Comparison of ENCODE assay signal across 18 mouse cellular contexts in genomic region chr14:22586281-22586680, GRCm38 (mm10).
A peak's percentile ranks its signal among the peaks of the same experiment; 100 is the strongest.
DNase-seq lines count a peak whose midpoint lies in the region; ATAC-seq and TF ChIP-seq lines count a peak whose summit lies in the region.
"Had no signal": no experiment of that assay in that cellular context is flagged by ENCODE, and none has a peak within 500 bp of the region (broad histone marks: within the 10 kb centered on the region; RNA-seq: fewer than 3 reads in every experiment).

No protein-coding gene starts in this region.

- TF ChIP-seq EP300 in liver, postnatal 0 days (IDR thresholded peaks at IDR 0.05; ENCODE audit: low read depth) = no peak

- no peak overlapping the region for H3K4me3 ChIP-seq in heart, embryonic 10.5 days
- no peak overlapping the region for H3K4me3 ChIP-seq in heart, embryonic 12.5 days
- no peak overlapping the region for H3K4me3 ChIP-seq in neural tube, embryonic 15.5 days (replicated peaks)
- H3K4me3 ChIP-seq in liver, postnatal 0 days (ENCODE audit: low read depth, low read length) = no peak overlapping the region
- no peak overlapping the region for H3K4me3 ChIP-seq in forebrain, embryonic 15.5 days
- H3K4me3 ChIP-seq: forebrain, embryonic 12.5 days; heart, embryonic 15.5 days; hindbrain, embryonic 13.5 days; intestine, embryonic 15.5 days had no signal

- ATAC-seq in heart, embryonic 12.5 days (ENCODE audit: insufficient number of reproducible peaks, low FRiP score) = no peak; the same call in 1 of the 2 replicates
- no peak for ATAC-seq in neural tube, embryonic 15.5 days (ENCODE audit: low FRiP score)
- no peak for ATAC-seq in Patski
- ATAC-seq in liver, postnatal 0 days = 0 out of 2 replicates have a peak, but pooled peaks have one; percentile 31
- ATAC-seq in forebrain, embryonic 15.5 days (replicated peaks) = no peak
- ATAC-seq: forebrain, postnatal 0 days; intestine, embryonic 15.5 days had no signal

- peaks cover 5% of the 10 kb centered on the region; the same call in 1 of the 2 replicates for H3K27me3 ChIP-seq in heart, embryonic 10.5 days (ENCODE audit: insufficient read depth, poor library complexity, severe bottlenecking)
- H3K27me3 ChIP-seq in heart, embryonic 12.5 days (replicated peaks) = no peaks in the 10 kb centered on the region
- 0 out of 2 replicates have a peak, but pooled peaks cover 2% of the 10 kb centered on the region for H3K27me3 ChIP-seq in neural tube, embryonic 15.5 days (replicated peaks)
- H3K27me3 ChIP-seq in Patski = no peaks in the 10 kb centered on the region
- H3K27me3 ChIP-seq in liver, postnatal 0 days (ENCODE audit: insufficient read depth, low read length) = no peaks in the 10 kb centered on the region
- H3K27me3 ChIP-seq in forebrain, embryonic 15.5 days = 0 out of 2 replicates have a peak, but pooled peaks cover 11% of the 10 kb centered on the region
- H3K27me3 ChIP-seq: heart, embryonic 15.5 days; intestine, embryonic 15.5 days had no signal

- no peak overlapping the region for H3K9ac ChIP-seq in heart, embryonic 12.5 days
- H3K9ac ChIP-seq in neural tube, embryonic 15.5 days (replicated peaks) = no peak overlapping the region
- H3K9ac ChIP-seq in liver, postnatal 0 days (replicated peaks) = no peak overlapping the region
- no peak overlapping the region for H3K9ac ChIP-seq in forebrain, embryonic 15.5 days (replicated peaks)
- H3K9ac ChIP-seq: forebrain, embryonic 12.5 days; forebrain, postnatal 0 days; heart, embryonic 15.5 days; hindbrain, embryonic 13.5 days; intestine, embryonic 15.5 days had no signal

- H3K36me3 ChIP-seq in heart, embryonic 10.5 days = no peaks in the 10 kb centered on the region
- no peaks in the 10 kb centered on the region for H3K36me3 ChIP-seq in heart, embryonic 12.5 days
- no peaks in the 10 kb centered on the region for H3K36me3 ChIP-seq in neural tube, embryonic 15.5 days
- no peaks in the 10 kb centered on the region for H3K36me3 ChIP-seq in liver, postnatal 0 days (replicated peaks; ENCODE audit: insufficient read depth, low read length)
- no peaks in the 10 kb centered on the region for H3K36me3 ChIP-seq in forebrain, embryonic 15.5 days
- H3K36me3 ChIP-seq: forebrain, embryonic 12.5 days; heart, embryonic 15.5 days; hindbrain, embryonic 13.5 days; intestine, embryonic 15.5 days had no signal

- DNase-seq in heart, embryonic 10.5 days (ENCODE audit: low spot score) = no peak
- DNase-seq in neural tube, embryonic 10.5 days (ENCODE audit: extremely low spot score, low spot score) = peak; percentile 12
- peak; percentile 10 for DNase-seq in Patski (ENCODE audit: low read depth, low spot score)
- no peak for DNase-seq in liver, postnatal 0 days
- DNase-seq in cerebellum, postnatal 14 days = no peak
- DNase-seq: adrenal gland, postnatal 14 days; cerebellum, adult 18-20 months; cerebellum, adult 9-11 months; forebrain, postnatal 0 days; gastrocnemius, postnatal 14 days; heart, postnatal 14 days had no signal

- CTCF ChIA-PET in Patski (lab: Charles Lee) = interaction anchor here (1.4 kb wide), 1 partner anchor 8 kb away, joined by 6 read pairs; no protein-coding TSS in a partner anchor

- no peaks in the 10 kb centered on the region for H3K9me3 ChIP-seq in heart, embryonic 10.5 days
- no peaks in the 10 kb centered on the region for H3K9me3 ChIP-seq in heart, embryonic 12.5 days (replicated peaks)
- no peaks in the 10 kb centered on the region for H3K9me3 ChIP-seq in neural tube, embryonic 15.5 days (replicated peaks)
- H3K9me3 ChIP-seq in liver, postnatal 0 days (ENCODE audit: low read length) = no peaks in the 10 kb centered on the region
- H3K9me3 ChIP-seq in forebrain, embryonic 15.5 days = no peaks in the 10 kb centered on the region
- H3K9me3 ChIP-seq: forebrain, embryonic 12.5 days; heart, embryonic 15.5 days; hindbrain, embryonic 13.5 days; intestine, embryonic 15.5 days had no signal

- 71% methylated on average over 4 of the region's 4 CpGs for WGBS in heart, embryonic 10.5 days
- 65% methylated on average over 4 of the region's 4 CpGs for WGBS in heart, embryonic 12.5 days
- 87% methylated on average over 4 of the region's 4 CpGs for WGBS in neural tube, embryonic 15.5 days
- WGBS in liver, postnatal 0 days (ENCODE audit: insufficient replicate concordance) = 41% methylated on average over 4 of the region's 4 CpGs
- 84% methylated on average over 4 of the region's 4 CpGs for WGBS in forebrain, embryonic 15.5 days

- H3K27ac ChIP-seq in heart, embryonic 10.5 days = 0 out of 2 replicates have a peak overlapping the region, but pooled peaks have one; percentile 3
- no peak overlapping the region for H3K27ac ChIP-seq in heart, embryonic 12.5 days (ENCODE audit: poor library complexity, severe bottlenecking)
- no peak overlapping the region for H3K27ac ChIP-seq in neural tube, embryonic 15.5 days (replicated peaks)
- no peak overlapping the region for H3K27ac ChIP-seq in liver, postnatal 0 days (ENCODE audit: low read depth)
- no peak overlapping the region for H3K27ac ChIP-seq in forebrain, embryonic 15.5 days (replicated peaks)
- H3K27ac ChIP-seq: forebrain, embryonic 12.5 days; heart, embryonic 15.5 days; hindbrain, embryonic 13.5 days; intestine, embryonic 15.5 days had no signal

- in situ Hi-C loops in Patski (cut with MboI; ENCODE audit: low pct_unique_long_range_greater_than_20kb) = loop anchor here (5.0 to 25.0 kb wide), 3 partner anchors 219 to 826 kb away; no protein-coding TSS in a partner anchor

- peaks cover 30% of the 10 kb centered on the region for H3K4me1 ChIP-seq in heart, embryonic 10.5 days
- H3K4me1 ChIP-seq in heart, embryonic 12.5 days (replicated peaks) = peaks cover 20% of the 10 kb centered on the region
- no peaks in the 10 kb centered on the region for H3K4me1 ChIP-seq in neural tube, embryonic 15.5 days
- H3K4me1 ChIP-seq in liver, postnatal 0 days (ENCODE audit: insufficient read depth) = 0 out of 2 replicates have a peak, but pooled peaks cover 10% of the 10 kb centered on the region
- H3K4me1 ChIP-seq in forebrain, embryonic 15.5 days = no peaks in the 10 kb centered on the region
- H3K4me1 ChIP-seq: heart, embryonic 15.5 days; hindbrain, embryonic 13.5 days; intestine, embryonic 15.5 days had no signal

- TF ChIP-seq CTCF in Patski (IDR thresholded peaks at IDR 0.05) = no peak
- TF ChIP-seq CTCF in liver, postnatal 0 days (IDR thresholded peaks at IDR 0.05; ENCODE audit: low read depth) = no peak

- no peak overlapping the region for H3K4me2 ChIP-seq in heart, embryonic 12.5 days
- no peak overlapping the region for H3K4me2 ChIP-seq in neural tube, embryonic 15.5 days
- H3K4me2 ChIP-seq in liver, postnatal 0 days (ENCODE audit: low read depth, low read length) = no peak overlapping the region
- no peak overlapping the region for H3K4me2 ChIP-seq in forebrain, embryonic 15.5 days (replicated peaks)
- H3K4me2 ChIP-seq: forebrain, embryonic 12.5 days; heart, embryonic 15.5 days; hindbrain, embryonic 13.5 days; intestine, embryonic 15.5 days had no signal

- POLR2A ChIA-PET in Patski (lab: Charles Lee) = no interaction called here

Comparison
In these comparisons a context has a peak if more than half of its experiments do, and no peak if none do; other contexts are left out.
1. DNase-seq: peak in neural tube, embryonic 10.5 days (single experiment) and Patski (single experiment); none in heart, embryonic 10.5 days (single experiment), liver, postnatal 0 days (single experiment) and cerebellum, postnatal 14 days (0 of 2).